Mouse (Mus musculus) brain, embryonic 14.5 days (tissue): ENCODE results near the gene Sin3b. TPM values are rescaled to one million over a fixed set of nuclear protein-coding genes. Genes with fewer than 3 reads are reported as not detected.
A peak's percentile ranks its signal among the peaks of the same experiment; 100 is the strongest.
"Not testable (repeated sequence)": the region's sequence is repeated elsewhere in the genome, so short reads cannot be mapped to it uniquely, and the experiment has no call there.

Source experiments
- DNase-seq: peaks from one replicate; pipeline ENCODE4 v3.0.0-alpha.2; 2011; ENCODE audit warnings: low read depth
- CTCF ChIP-seq: fragments of 200-500 bp; IDR thresholded peaks from 2 replicates; pipeline ENCODE4 v1.5.1; 2012; ENCODE audit warnings: inconsistent platforms, mild to moderate bottlenecking, moderate library complexity, borderline replicate concordance; ENCODE audit not compliant: insufficient read depth, insufficient read length; ENCODE audit errors: extremely low read depth
- POLR2A ChIP-seq: fragments of 200-500 bp; IDR thresholded peaks from 2 replicates; pipeline ENCODE4 v1.6.1; 2012; ENCODE audit warnings: mild to moderate bottlenecking, inconsistent platforms, borderline replicate concordance; ENCODE audit not compliant: poor library complexity, insufficient read depth, insufficient read length, severe bottlenecking; ENCODE audit errors: extremely low read depth
- polyA plus RNA-seq: library from polyadenylated mRNA; depleted of rRNA; stranded (reverse); fragments of >200 nt; gene quantifications from 2 replicates; pipeline ENCODE4 v1.2.3, GENCODE M21; 2012; rRNA removed

The Sin3b gene
- 180 and 189 TPM in 2 replicates for polyA plus RNA-seq

DNA sequence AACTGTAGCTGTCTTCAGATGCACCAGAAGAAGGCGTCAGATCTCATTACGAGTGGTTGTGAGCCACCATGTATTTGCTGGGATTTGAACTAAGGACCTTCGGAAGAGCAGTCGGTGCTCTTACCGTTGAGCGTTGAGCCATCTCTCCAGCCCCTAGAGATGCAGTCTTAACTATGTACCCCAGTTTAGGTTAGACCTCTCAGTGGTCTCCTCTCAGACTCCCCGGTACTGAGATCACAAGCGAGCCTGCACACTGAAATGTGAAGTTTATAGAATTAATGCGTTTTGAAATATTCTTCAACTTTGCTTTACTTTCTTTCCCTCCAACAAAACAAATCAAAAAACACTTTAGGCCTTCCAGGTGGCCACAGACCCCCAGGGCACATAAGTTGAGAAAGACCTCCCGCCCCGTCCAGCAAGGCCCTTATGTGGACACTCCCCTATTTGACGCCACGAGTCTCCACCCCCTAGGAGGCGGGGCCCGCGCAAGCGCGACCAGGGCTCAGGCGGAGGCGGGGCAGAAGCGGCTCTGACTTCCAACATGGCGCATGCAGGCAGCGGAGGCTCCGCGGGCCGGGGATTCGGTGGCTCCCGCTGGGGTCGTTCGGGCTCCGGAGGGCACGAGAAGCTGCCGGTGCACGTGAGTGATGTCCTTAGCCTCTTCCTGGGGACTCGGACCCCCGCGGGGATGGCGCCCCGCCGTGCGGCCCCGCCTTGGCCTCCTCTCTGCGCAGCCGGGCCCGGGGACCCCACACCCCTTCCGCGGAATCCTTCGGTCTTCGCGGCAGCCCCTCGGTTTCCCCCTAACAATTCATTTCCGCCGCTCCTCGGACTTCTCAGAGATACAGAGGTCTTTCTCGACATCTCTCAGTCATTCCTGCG lies at the start of gene Sin3b:
TSS of gene Sin3b (plus strand) at position 517 of the 882 bp plus-strand sequence.
- peak; percentile 97 for DNase-seq
- peak; percentile 70 for TF ChIP-seq POLR2A
- TF ChIP-seq CTCF, result no peak

DNA sequence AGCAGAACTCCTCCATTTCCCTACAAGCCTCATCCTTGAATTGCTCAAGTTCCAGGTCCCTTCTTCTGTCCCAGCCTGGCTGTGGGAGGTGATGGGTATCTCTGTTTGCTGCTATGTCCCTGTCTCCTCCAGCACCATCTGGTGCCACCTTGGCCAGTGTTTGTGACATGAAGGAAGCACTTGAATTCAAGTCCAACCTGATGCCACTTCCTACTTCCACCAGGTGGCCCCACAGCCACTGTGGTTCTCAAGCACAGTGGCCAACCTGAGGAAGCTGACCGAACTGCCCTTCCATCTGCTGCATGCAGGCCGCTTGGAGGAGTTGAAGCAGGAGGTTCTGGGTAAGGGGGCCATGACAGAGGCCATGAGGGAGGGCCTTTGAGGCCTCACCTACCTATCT lies 48.9 kb upstream of the Sin3b start:
- DNase-seq, result no peak
- TF ChIP-seq CTCF (0 out of 2 replicates have a peak, but pooled peaks have one; percentile 4), POLR2A (no peak)

DNA sequence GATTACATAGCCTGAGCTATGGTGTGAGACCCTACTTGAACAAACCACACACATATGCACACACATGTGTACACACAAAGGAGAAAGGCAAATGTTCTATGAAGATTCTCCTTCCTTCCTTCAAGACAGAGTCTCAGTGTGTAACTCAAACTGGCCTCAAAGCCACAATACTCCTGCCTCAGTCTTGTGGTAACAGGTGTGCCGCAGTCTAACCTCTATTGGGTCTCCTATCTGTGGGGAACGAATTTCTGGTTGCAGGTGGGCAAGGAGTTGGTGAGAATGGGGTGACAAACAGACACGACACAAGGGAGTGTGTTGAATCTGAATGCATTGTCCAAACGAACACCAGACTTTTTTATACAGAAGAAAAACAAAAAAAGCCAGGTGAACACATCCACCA lies 46.6 kb upstream of the Sin3b start:
- DNase-seq, result no peak
- TF ChIP-seq CTCF (no peak), POLR2A (no peak)

DNA sequence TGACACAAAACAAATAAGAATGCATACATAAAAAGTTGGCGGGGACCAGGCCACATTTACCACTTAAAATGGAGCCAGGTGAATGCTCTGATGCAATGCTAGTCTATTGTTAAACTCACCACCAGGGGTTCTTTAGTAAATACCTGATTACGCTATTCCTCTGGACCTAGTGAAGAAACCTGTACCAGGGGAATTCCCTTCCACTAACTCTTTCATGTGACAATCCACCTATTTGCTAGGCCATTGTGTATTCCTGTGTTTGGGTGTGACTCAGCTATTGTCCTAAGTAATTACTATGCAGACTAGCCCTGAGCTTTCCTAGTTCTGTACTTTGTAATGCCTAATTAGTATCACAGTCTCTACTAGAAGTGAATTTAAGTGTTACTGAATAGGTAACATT lies 46.2 kb upstream of the Sin3b start:
- DNase-seq, result not testable (repeated sequence)

DNA sequence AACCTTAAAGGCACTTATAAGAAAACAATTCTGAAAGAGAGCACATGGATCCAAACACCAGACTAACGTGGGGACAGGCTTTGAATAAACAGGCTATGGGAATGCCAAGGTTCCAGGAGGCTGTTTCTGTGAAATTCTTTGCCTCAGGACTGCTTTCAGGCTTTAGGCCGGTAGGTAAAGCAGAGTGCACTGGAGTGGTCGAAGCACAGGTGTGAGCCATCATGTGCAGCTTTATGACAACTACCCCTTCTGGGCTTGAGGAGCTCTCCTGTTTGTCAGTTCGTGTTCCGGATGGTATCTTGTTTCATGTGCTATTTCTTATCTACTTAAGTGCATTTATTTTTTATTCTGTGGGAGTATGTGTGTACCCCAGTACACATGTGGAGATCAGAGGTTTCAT lies 45.8 kb upstream of the Sin3b start:
- DNase-seq, result no peak
- TF ChIP-seq CTCF (no peak), POLR2A (no peak)

DNA sequence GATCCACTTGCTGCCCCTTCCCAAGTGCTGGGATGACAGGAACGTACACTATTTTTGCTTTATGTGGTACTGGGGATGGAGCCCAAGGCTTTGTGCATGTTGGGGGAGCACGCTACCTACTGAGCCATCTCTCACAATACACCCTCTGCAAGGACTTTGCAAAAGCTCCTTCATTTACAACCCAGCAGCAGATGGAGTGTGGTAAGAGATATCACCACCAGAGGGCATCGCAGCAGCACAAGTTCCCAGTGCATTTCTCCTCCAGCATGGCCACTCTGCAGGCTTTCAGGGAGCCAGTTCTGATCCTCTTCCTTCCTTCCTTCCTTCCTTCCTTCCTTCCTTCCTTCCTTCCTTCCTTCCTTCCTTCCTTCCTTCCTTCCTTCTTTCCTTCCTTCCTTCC lies 43.0 kb upstream of the Sin3b start:
- TF ChIP-seq CTCF (peak; percentile 87), POLR2A (no peak)

DNA sequence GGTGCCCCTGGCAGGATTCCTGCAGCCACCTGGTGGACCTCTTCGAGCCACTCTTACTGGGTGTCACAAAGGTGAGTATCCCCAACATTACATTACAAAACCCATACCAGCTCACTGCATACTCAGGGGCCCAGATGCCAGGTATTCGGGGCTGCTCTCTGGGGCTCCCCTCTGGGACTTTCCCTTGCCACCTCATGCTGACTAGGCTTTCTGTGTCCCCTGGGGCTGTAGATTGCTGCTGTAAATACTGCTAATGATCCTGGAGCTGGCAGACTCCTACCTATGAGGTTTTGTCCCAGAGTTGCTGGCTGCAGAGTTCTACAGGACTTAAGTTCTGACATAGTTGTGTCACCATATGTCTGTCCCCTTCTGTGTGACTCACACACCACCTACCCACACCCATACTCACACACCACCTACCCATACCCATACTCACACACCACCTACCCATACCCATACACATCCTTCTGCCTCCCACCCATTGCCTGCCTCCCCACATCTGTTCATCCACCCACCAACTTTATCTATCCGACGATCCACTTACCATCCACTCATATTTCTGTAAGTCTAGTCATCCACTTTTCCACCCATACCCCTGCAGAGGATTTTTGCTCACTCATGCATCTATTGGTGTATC lies 40.9 kb upstream of the Sin3b start:
- TF ChIP-seq POLR2A, result no peak
- TF ChIP-seq CTCF, result no peak
- DNase-seq, result no peak

More for the DNA sequence above, 43.0 kb upstream of the Sin3b start:
- DNase-seq, result peak; percentile 85

DNA sequence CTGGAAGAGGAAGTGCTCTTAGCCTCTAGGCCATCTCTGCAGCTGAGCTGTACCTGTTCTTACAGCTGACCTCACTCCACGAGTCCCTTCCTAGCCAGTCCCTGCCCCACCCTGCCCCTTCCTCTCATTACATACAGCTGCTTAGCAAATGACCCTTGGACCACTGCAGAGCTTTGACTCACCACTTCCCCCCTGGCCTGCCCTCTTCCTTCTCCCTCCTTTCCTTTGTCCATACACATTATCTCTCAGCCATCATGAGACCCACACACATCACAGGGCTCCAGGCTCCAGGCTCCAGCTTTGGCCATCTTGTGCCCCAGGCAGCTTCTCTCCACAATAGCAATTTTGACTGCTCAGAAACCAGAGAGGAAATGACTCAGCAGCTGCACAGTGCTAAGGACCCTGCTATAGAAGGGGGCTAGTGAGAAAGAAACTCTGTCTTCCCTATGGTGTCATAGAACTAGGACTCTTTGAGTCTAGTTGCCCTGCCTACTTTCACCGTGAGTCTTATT lies 40.0 kb upstream of the Sin3b start:
- no peak for DNase-seq

DNA sequence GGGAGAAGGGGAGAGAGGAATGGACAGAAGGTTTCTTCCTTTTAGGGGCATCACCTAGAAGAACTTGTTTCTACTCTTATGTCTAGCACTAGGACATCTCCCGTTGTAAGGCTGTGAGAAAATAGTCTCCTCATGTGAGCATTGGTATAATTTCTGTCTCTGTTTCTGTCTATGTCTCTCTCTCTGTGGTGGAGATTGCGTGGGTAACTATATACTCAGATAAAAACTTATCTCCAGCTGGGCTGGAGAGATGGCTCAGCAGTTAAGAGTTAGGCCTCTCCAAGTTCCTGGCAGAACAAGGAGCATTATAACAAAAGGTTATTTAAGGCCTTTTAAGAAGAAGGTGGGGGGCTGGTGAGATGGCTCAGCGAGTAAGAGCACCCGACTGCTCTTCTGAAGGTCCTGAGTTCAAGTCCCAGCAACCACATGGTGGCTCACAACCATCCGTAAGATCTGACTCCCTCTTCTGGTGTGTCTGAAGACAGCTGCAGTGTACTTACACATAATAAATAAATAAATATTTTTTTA lies 39.4 kb upstream of the Sin3b start:
- not testable (repeated sequence) for DNase-seq

More for the DNA sequence above, 40.0 kb upstream of the Sin3b start:
- TF ChIP-seq CTCF (no peak), POLR2A (no peak)

DNA sequence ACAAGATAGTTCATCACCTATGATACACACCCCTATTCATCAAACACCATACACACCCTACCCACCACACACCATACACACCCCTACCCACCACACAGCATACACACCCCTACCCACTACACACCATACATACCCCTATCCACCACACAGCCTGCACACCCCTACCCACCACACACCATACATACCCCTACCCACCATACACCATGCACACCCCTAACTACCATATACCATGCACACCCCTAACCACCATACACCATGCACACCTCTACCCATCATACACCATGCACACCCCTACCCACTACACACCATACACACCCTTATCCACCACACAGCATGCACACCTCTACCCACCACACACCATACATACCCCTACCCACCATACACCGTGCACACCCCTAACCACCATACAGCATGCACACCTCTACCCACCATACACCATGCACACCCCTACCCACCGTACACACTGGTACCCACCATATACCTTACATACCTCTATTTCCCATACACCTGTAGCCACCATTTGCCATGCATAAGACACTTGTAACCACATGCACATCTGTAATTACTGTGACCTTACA lies 24.6 kb upstream of the Sin3b start:
- DNase-seq, result no peak
- no peak for TF ChIP-seq POLR2A

DNA sequence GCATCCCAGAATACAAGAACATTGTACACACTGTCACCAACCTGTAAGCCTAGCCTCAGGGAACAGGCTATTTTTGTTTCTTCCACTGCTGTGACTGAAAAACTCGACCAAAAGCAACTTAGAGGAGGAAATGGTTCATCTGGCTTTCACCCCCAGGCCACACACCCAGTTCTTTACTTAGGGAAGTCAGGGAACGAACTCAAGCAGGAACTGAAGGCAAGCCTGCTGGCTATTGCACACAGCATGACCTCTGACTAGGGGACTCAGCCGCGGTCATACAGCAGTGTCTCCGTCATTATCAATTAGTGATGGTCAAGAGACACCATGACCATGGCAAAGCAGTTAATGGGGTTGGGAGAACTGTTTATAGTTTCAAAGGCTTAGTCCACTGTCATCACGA lies 10.5 kb upstream of the Sin3b start:
- no peak for TF ChIP-seq CTCF
- TF ChIP-seq POLR2A, result no peak
- DNase-seq, result no peak

DNA sequence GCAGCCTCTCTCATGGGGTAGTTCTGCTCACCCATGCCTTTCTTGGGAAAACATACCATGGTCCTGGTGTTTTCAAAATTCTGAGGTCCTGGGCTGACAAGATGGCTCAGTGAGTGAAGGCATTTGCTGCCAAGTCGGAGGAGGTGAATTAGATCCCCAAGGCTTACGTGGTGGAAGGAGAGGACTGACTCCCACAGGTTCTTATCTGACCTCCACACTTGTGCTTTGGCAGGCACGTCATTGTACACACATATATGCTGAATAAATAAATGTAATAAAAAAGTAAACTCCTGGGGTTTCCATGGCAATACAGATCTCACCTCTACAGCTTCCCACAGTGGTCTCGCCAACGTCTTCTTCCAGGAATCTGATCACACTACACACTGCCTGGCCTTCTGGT lies 6.5 kb upstream of the Sin3b start:
- DNase-seq, result no peak
- no peak for TF ChIP-seq CTCF
- no peak for TF ChIP-seq POLR2A

DNA sequence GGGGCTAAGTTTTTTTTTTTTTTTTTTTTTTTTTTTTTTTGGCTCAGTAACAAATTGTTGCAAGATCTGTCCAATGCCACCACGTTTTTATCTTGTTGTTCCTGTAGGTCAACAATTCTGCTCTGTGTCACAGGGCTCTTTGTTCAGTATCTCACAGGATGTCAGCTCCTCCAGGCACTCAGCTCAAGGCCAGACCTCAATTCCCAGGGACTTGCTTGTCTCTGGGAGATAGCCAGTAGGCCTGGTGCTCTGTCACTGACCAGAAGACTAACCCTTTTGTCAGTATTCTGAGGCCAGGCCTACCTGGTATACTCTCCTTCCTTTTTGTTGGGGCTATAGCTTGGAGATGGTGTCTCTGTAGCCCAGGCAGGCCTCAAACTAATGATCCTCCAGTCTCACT lies 2.5 kb upstream of the Sin3b start:
- no peak for DNase-seq
- TF ChIP-seq CTCF, result no peak
- TF ChIP-seq POLR2A, result no peak

DNA sequence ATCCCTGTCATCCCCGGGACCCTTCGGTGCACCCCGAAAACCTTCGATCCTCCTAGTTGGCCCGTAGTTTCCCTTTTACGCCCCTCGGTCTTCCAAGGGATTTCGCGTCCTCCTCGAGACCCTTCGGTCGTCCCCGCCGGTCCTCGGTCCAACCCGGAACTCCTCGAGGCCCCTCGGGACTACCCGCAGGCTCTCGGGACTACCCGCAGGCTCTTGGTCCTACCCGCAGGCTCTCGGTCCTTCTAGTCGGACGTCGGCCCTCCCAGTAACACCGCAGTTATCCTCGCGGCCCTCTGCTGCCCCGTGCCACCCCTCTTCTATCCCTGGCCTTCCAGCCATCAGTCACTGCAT lies 541 bp downstream of the Sin3b start:
- DNase-seq, result peak; percentile 27
- TF ChIP-seq CTCF, result no peak

DNA sequence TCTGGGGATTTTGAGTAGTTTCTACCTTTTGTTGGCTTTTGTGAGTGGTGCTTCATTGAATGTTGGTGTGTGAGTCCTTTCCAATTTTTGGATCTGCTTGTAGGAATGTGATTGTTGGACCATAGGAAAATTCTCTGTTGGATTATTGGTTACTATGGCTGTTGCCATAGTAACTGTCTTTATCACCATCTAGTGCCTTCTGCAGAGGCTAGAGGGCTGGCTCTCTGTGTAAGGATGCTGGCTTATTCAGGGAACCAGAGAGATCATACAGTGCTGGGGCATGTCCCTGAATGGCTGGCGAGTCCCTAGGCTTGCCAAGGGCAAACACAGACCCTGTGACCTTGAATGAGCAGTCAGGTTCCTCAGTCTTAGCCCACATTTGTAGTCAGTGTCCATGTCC lies 5.6 kb downstream of the Sin3b start:
- DNase-seq, result no peak
- no peak for TF ChIP-seq CTCF
- no peak for TF ChIP-seq POLR2A
